Mouse (Mus musculus): ENCODE measurements around the gene Olfr649. TPM values are rescaled to one million over a fixed set of nuclear protein-coding genes. Genes with fewer than 3 reads are reported as not detected.

Olfr649 gene
- polyA plus RNA-seq, 1 experiment: not detected

DNA sequence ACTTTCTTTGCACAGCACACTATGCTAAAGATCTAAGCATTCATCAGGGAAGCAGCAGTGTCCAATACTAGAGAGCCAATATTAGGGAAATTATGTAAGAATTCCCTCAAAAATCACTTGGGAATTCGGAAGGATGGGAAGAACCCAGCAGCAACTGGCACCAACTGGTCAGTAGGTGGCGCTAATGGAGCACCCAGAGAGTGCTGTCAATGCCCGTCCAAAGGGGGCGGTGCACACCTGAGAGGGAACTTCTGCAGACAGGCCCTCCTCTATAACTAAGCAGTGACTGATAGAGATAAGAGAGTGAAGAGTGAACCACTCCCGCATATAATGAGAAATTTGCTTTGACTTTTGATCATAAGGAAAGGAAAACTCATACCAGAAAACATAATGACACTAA, 4.0 kb upstream of the Olfr649 start:
- TF ChIP-seq CTCF (IDR thresholded peaks at IDR 0.05; ENCODE audit: extremely low read depth, insufficient read depth, low read length) (peak; percentile 77), POLR2A (IDR thresholded peaks at IDR 0.05; ENCODE audit: extremely low read depth, insufficient read depth, low read length) (no peak)
- H3K4me3 ChIP-seq (ENCODE audit: insufficient read depth, low read length): no peak overlapping the region
- no peak overlapping the region for H3K27ac ChIP-seq (ENCODE audit: insufficient read depth, low read length)
- H3K4me1 ChIP-seq (ENCODE audit: control insufficient read depth, insufficient read depth, low read length): no peaks in the 10 kb centered on the region

DNA sequence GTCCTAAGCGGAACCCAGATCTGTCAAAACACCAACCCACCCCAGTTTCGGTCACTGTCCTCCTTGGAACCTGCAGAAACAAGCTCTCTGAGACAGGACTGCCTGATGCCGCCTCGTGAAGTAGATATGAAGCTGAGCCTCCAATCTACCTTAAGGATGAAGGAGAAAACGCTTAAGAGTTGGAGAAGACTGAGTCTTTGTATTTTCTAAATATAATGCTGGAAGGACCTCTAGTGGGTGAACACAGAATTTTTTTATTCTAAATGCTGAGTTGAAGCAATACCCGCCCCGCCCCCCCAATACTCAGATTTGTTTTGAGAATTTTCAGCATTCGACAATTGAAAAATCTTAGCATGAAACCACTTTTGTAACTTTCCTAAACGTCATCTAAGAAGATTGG, 4.5 kb downstream of the Olfr649 start:
- Histone ChIP-seq H3K4me3 (ENCODE audit: insufficient read depth, low read length) (no peak overlapping the region), H3K27ac (ENCODE audit: insufficient read depth, low read length) (no peak overlapping the region), H3K4me1 (ENCODE audit: control insufficient read depth, insufficient read depth, low read length) (no peaks in the 10 kb centered on the region)
- no peak for TF ChIP-seq CTCF (IDR thresholded peaks at IDR 0.05; ENCODE audit: extremely low read depth, insufficient read depth, low read length)
- TF ChIP-seq POLR2A (IDR thresholded peaks at IDR 0.05; ENCODE audit: extremely low read depth, insufficient read depth, low read length): no peak

DNA sequence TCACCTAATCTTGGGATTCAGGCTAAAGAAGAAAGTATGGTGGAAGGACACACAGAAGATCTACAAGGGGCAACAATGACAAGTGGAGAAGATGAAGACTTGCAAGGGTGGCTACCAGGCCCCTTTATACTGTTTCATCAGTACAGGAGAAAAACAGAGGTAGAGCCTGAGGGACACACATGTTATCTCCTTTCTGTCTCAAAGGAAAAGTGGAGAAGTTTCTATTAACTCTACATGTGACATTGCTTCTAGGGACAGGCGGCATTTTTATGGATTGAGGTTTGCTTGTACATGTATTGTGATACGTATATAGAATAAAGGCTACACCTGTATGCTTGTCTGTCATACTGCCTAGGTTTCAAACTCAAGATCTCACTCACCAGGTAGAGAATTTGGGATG, 12.5 kb downstream of the Olfr649 start, which contains the start of gene Olfr648:
Olfr648 (minus strand) TSS at position 101 of the 400 bp plus-strand sequence.
- no peaks in the 10 kb centered on the region for H3K4me1 ChIP-seq (ENCODE audit: control insufficient read depth, insufficient read depth, low read length)
- no peak within 1 kb of the TSS for H3K27ac ChIP-seq (ENCODE audit: insufficient read depth, low read length)
- no peak for TF ChIP-seq POLR2A (IDR thresholded peaks at IDR 0.05; ENCODE audit: extremely low read depth, insufficient read depth, low read length)
- TF ChIP-seq CTCF (IDR thresholded peaks at IDR 0.05; ENCODE audit: extremely low read depth, insufficient read depth, low read length): no peak
- H3K4me3 ChIP-seq (ENCODE audit: insufficient read depth, low read length): no peak within 1 kb of the TSS

DNA sequence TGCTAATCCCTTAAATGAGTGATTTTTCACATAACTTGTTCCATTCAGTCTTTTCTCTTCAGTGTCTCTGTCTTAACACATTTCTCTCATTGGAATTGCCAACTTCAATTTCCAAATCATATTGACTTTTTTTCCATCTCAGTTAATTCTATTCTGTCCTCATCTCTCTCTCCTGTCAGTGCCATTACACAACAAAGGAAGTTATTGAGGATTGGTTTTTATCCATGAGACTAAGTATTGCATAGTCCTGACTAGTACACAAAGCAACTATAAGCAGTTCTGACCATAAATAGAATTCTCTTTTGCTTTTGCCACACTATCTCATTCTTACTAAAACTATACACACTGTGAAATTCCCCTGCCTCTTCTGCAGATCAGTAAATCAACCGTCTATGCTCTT, 16.7 kb downstream of the Olfr649 start:
- no peak overlapping the region for H3K4me3 ChIP-seq (ENCODE audit: insufficient read depth, low read length)
- no peak overlapping the region for H3K27ac ChIP-seq (ENCODE audit: insufficient read depth, low read length)
- no peaks in the 10 kb centered on the region for H3K4me1 ChIP-seq (ENCODE audit: control insufficient read depth, insufficient read depth, low read length)
- no peak for TF ChIP-seq POLR2A (IDR thresholded peaks at IDR 0.05; ENCODE audit: extremely low read depth, insufficient read depth, low read length)
- TF ChIP-seq CTCF (IDR thresholded peaks at IDR 0.05; ENCODE audit: extremely low read depth, insufficient read depth, low read length): no peak

DNA sequence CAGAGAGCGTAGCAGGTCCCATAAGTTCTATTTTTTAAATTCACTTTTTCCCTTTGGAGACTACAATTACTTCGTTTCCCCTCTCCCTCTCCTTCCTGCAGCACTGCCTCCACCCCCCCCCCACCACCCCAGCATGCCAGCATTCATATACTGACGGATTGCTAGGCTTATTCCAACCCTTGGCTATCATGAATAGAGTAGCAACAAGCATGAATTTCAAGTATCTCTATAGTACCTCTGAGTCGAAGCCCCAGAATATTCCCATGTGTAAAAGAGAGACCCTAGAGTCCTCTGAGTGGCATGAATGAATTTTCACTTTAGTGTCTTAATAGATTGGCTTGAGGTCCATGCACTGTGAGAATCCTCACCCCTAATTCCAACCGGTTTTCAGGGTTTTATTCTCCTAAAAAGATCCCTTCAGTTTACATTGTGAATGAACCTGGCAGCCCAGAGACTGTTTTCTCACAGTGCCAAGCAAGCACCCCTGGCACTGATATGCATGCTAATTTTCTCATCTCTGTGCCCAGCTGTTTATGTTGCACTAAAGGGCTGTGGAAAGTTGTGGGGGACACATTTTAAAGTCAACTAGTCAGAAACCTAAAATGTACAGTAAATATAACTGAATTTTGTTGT, 17.2 kb downstream of the Olfr649 start:
- no peak for TF ChIP-seq POLR2A (IDR thresholded peaks at IDR 0.05; ENCODE audit: extremely low read depth, insufficient read depth, low read length)
- no peak for TF ChIP-seq CTCF (IDR thresholded peaks at IDR 0.05; ENCODE audit: extremely low read depth, insufficient read depth, low read length)
- no peak overlapping the region for H3K27ac ChIP-seq (ENCODE audit: insufficient read depth, low read length)
- no peak overlapping the region for H3K4me3 ChIP-seq (ENCODE audit: insufficient read depth, low read length)
- H3K4me1 ChIP-seq (ENCODE audit: control insufficient read depth, insufficient read depth, low read length): no peaks in the 10 kb centered on the region

DNA sequence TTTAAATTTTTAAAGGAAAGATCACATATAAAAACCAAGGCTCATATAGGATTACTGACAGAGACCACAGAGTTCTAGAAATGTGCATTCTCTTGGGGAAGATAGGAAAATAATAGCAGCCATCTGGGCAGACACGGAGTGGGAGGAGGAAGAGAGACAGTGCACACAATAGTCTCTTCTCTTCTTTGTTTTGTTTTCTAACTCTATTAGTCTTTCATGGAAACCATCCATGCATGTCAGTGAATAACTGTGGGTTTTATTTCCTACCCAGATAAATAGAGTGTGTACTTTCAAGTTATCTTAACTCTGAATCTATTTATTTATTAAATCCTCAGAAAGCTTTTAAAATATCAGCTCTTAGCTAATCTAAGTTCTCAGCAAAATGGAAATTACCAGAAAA, 20.7 kb downstream of the Olfr649 start:
- TF ChIP-seq POLR2A (IDR thresholded peaks at IDR 0.05; ENCODE audit: extremely low read depth, insufficient read depth, low read length) (no peak), CTCF (IDR thresholded peaks at IDR 0.05; ENCODE audit: extremely low read depth, insufficient read depth, low read length) (no peak)
- Histone ChIP-seq H3K4me3 (ENCODE audit: insufficient read depth, low read length) (no peak overlapping the region), H3K4me1 (ENCODE audit: control insufficient read depth, insufficient read depth, low read length) (no peaks in the 10 kb centered on the region), H3K27ac (ENCODE audit: insufficient read depth, low read length) (no peak overlapping the region)

DNA sequence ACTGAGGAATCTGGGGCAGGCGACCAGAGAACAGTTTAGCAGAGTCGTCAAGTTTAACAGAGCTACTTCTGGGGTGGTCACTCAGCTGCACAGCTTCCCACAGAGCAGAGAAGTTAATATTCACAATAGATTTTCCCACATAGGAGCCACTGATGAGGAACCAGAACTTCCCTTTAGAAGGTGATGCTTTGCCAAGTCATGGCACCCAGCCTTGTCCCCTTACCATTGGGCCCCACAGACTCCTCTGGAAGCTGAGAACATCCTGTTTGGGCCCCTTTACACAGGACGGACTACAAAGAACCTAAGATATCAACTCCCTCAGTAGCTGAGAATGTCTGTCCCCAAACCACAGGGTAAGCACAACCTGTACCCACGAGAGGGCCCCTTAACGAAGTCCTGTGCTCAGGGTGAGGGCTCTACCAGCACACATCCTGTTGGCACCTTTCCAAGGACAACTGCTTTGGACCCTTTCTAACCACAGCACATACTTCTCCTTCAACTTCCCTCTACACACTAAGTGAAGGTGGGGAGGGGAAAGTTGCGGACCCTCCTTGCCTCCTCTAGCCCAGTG, 26.1 kb downstream of the Olfr649 start:
- no peak overlapping the region for H3K4me3 ChIP-seq (ENCODE audit: insufficient read depth, low read length)
- no peak overlapping the region for H3K27ac ChIP-seq (ENCODE audit: insufficient read depth, low read length)
- TF ChIP-seq POLR2A (IDR thresholded peaks at IDR 0.05; ENCODE audit: extremely low read depth, insufficient read depth, low read length): no peak
- TF ChIP-seq CTCF (IDR thresholded peaks at IDR 0.05; ENCODE audit: extremely low read depth, insufficient read depth, low read length): no peak
- H3K4me1 ChIP-seq (ENCODE audit: control insufficient read depth, insufficient read depth, low read length): no peaks in the 10 kb centered on the region

DNA sequence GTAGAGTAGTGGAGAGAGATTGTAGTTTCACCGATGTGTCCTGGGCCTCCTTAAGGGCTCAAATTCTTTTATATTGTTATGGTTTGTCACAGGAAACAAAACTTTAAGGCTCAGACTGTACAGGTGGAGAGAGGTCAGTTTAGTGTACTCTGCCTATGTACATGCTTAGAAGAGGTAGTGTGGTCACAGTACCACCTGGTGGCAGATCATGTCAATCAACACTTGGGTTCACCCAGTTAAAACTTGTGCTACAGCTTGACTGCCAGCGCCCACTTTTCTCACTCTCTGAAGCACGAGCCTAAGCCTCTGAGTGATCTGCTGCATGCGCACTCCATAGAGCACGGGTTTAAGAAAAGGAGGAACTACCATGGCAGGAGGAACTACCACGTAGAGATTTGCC, 28.7 kb downstream of the Olfr649 start:
- Histone ChIP-seq H3K4me3 (ENCODE audit: insufficient read depth, low read length) (no peak overlapping the region), H3K27ac (ENCODE audit: insufficient read depth, low read length) (no peak overlapping the region), H3K4me1 (ENCODE audit: control insufficient read depth, insufficient read depth, low read length) (no peaks in the 10 kb centered on the region)
- no peak for TF ChIP-seq POLR2A (IDR thresholded peaks at IDR 0.05; ENCODE audit: extremely low read depth, insufficient read depth, low read length)
- no peak for TF ChIP-seq CTCF (IDR thresholded peaks at IDR 0.05; ENCODE audit: extremely low read depth, insufficient read depth, low read length)

DNA sequence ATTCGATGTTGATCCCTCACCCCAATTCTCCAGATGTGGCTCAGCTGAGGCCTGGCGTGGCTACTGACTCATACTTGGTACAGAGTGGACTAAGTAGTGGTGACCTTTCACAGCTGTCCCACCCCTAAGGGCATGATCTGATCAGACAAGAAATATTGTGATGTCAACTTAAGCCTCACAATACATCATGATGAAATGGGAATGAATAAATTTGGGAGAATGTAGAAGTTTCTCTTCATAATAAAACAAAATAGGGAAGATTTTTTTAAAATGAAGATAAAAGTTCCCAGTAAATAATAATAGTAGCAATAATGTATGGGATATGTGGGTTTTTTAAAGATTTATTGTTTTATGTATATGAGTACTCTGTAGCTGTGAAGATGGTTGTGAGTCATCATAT, 45.3 kb downstream of the Olfr649 start, which contains the start of gene Ubqlnl:
Ubqlnl (minus strand) TSS at position 101 of the 400 bp plus-strand sequence.
- TF ChIP-seq CTCF (IDR thresholded peaks at IDR 0.05; ENCODE audit: extremely low read depth, insufficient read depth, low read length) (no peak), POLR2A (IDR thresholded peaks at IDR 0.05; ENCODE audit: extremely low read depth, insufficient read depth, low read length) (no peak)
- no peak within 1 kb of the TSS for H3K27ac ChIP-seq (ENCODE audit: insufficient read depth, low read length)
- H3K4me1 ChIP-seq (ENCODE audit: control insufficient read depth, insufficient read depth, low read length): no peaks in the 10 kb centered on the region
- H3K4me3 ChIP-seq (ENCODE audit: insufficient read depth, low read length): no peak within 1 kb of the TSS

DNA sequence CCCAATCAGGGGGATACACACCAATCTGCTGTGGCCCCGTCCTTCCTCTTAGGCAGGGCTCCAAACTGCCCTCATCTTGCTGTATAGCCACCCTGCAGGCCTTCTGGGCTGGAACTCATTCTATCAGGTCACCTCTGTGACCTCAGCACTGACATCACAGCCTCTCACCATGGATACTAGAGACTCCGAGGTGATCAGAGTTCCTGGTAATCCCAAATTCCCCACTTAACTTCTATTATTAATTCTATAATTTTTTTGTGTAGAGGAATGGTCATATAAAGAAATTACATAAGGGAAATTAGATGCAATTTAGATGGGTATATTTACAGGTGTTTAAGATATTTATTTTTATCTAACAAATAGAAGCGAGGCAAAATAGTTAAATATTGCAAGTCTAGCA, 52.6 kb downstream of the Olfr649 start, which contains the start of gene Ubqln3:
Ubqln3 (minus strand) TSS at position 101 of the 400 bp plus-strand sequence.
- TF ChIP-seq POLR2A (IDR thresholded peaks at IDR 0.05; ENCODE audit: extremely low read depth, insufficient read depth, low read length) (no peak), CTCF (IDR thresholded peaks at IDR 0.05; ENCODE audit: extremely low read depth, insufficient read depth, low read length) (no peak)
- Histone ChIP-seq H3K27ac (ENCODE audit: insufficient read depth, low read length) (no peak within 1 kb of the TSS), H3K4me1 (ENCODE audit: control insufficient read depth, insufficient read depth, low read length) (no peaks in the 10 kb centered on the region), H3K4me3 (ENCODE audit: insufficient read depth, low read length) (no peak within 1 kb of the TSS)

Other genes starting within 250 kb of the Olfr649 start
- gene Olfr635, start 224.8 kb downstream of the Olfr649 start, polyA plus RNA-seq (2012; rRNA removed): not detected in 2 replicates
- gene Olfr638, start 197.2 kb downstream of the Olfr649 start, polyA plus RNA-seq (2012; rRNA removed): not detected in 2 replicates
- not detected in 2 replicates for gene Olfr639, start 178.7 kb downstream of the Olfr649 start, polyA plus RNA-seq (2012; rRNA removed)
- gene Olfr640, start 170.4 kb downstream of the Olfr649 start, polyA plus RNA-seq (2012; rRNA removed): not detected in 2 replicates
- gene Olfr641, start 160.5 kb downstream of the Olfr649 start, polyA plus RNA-seq (2012; rRNA removed): not detected in 2 replicates
- gene Olfr642, start 143.3 kb downstream of the Olfr649 start, polyA plus RNA-seq (2012; rRNA removed): not detected in 2 replicates
- gene 4930516K23Rik, start 134.5 kb downstream of the Olfr649 start, polyA plus RNA-seq (2012; rRNA removed): not detected in 2 replicates
- not detected in 2 replicates for gene Olfr644, start 124.1 kb downstream of the Olfr649 start, polyA plus RNA-seq (2012; rRNA removed)
- gene Olfr645, start 110.5 kb downstream of the Olfr649 start, polyA plus RNA-seq (2012; rRNA removed): not detected in 2 replicates
- not detected in 2 replicates for gene Olfr646, start 91.1 kb downstream of the Olfr649 start, polyA plus RNA-seq (2012; rRNA removed)
- gene Ubqln5, start 66.2 kb downstream of the Olfr649 start, polyA plus RNA-seq (2012; rRNA removed): not detected in 2 replicates
- not detected in 2 replicates for gene Olfr643, start 58.6 kb downstream of the Olfr649 start, polyA plus RNA-seq (2012; rRNA removed)
- gene Ubqln3, start 52.7 kb downstream of the Olfr649 start, polyA plus RNA-seq (2012; rRNA removed): not detected in 2 replicates
- gene Ubqlnl, start 45.4 kb downstream of the Olfr649 start, polyA plus RNA-seq (2012; rRNA removed): not detected in 2 replicates
- gene Olfm5, start 31.2 kb downstream of the Olfr649 start, polyA plus RNA-seq (2012; rRNA removed): 0.04 TPM in 1 of 2 replicates, not detected in the other
- gene Olfr648, start 12.6 kb downstream of the Olfr649 start, polyA plus RNA-seq (2012; rRNA removed): 0.15 and 0.19 TPM in 2 replicates
- gene Trim6, start 22.8 kb upstream of the Olfr649 start, polyA plus RNA-seq (2012; rRNA removed): 0.38 and 0.57 TPM in 2 replicates
- 2.8 and 3.4 TPM in 2 replicates for gene Trim34a, start 48.5 kb upstream of the Olfr649 start, polyA plus RNA-seq (2012; rRNA removed)
- 0.42 and 0.47 TPM in 2 replicates for gene Trim5, start 92.1 kb upstream of the Olfr649 start, polyA plus RNA-seq (2012; rRNA removed)
- gene Trim12a, start 119.5 kb upstream of the Olfr649 start, polyA plus RNA-seq (2012; rRNA removed): 4.7 and 4.9 TPM in 2 replicates
- gene Trim34b, start 133.5 kb upstream of the Olfr649 start, polyA plus RNA-seq (2012; rRNA removed): 0.06 and 0.08 TPM in 2 replicates
- 1.5 and 1.6 TPM in 2 replicates for gene Trim12c, start 157.4 kb upstream of the Olfr649 start, polyA plus RNA-seq (2012; rRNA removed)
- gene Trim30b, start 173.9 kb upstream of the Olfr649 start, polyA plus RNA-seq (2012; rRNA removed): 0.10 and 0.17 TPM in 2 replicates
- 0.11 and 0.17 TPM in 2 replicates for gene Trim30c, start 204.9 kb upstream of the Olfr649 start, polyA plus RNA-seq (2012; rRNA removed)